Mouse (Mus musculus) lung, postnatal 36 days (tissue): ENCODE data around the gene Golph3l.
"Not testable (repeated sequence)": the region's sequence is repeated elsewhere in the genome, so short reads cannot be mapped to it uniquely, and the experiment has no call there.

ENCODE experiments used
- DNase-seq: peaks from one replicate; pipeline ENCODE4 v3.0.0; 2022; ENCODE audit warnings: mixed read lengths

The Golph3l gene

GRCm38 (mm10) chr3:95588604-95589086 lies at the start of gene Golph3l:
Gene Golph3l (plus strand): TSS chr3:95588934.
- peak; percentile 99 for DNase-seq

GRCm38 (mm10) chr3:95538936-95539335 lies 49.8 kb upstream of the Golph3l start:
- DNase-seq: no peak

GRCm38 (mm10) chr3:95539837-95540236 lies 48.9 kb upstream of the Golph3l start:
- DNase-seq: no peak

GRCm38 (mm10) chr3:95541186-95541585 lies 47.5 kb upstream of the Golph3l start:
- DNase-seq: not testable (repeated sequence)

GRCm38 (mm10) chr3:95542171-95542570 lies 46.6 kb upstream of the Golph3l start:
- no peak for DNase-seq

- no peak for DNase-seq
Measured at GRCm38 (mm10) chr3:95542981-95543380, 45.8 kb upstream of the Golph3l start.

GRCm38 (mm10) chr3:95550176-95550575 lies 38.6 kb upstream of the Golph3l start:
- no peak for DNase-seq

GRCm38 (mm10) chr3:95553986-95554385 lies 34.7 kb upstream of the Golph3l start:
- DNase-seq: no peak

- DNase-seq: no peak
Measured at GRCm38 (mm10) chr3:95559437-95559836, 29.3 kb upstream of the Golph3l start, which contains the start of gene Hormad1. Gene Hormad1 (plus strand): TSS chr3:95559677.

GRCm38 (mm10) chr3:95560738-95561137 lies 28.0 kb upstream of the Golph3l start:
- no peak for DNase-seq

- peak; percentile 57 for DNase-seq
Measured at GRCm38 (mm10) chr3:95561826-95562225, 26.9 kb upstream of the Golph3l start.

- DNase-seq: no peak
Measured at GRCm38 (mm10) chr3:95569585-95569984, 19.1 kb upstream of the Golph3l start.

GRCm38 (mm10) chr3:95587754-95588603 lies 755 bp upstream of the Golph3l start:
- DNase-seq: no peak

- no peak for DNase-seq
Measured at GRCm38 (mm10) chr3:95598734-95599133, 10.0 kb downstream of the Golph3l start.

- DNase-seq: no peak
Measured at GRCm38 (mm10) chr3:95601287-95601686, 12.6 kb downstream of the Golph3l start.

GRCm38 (mm10) chr3:95606096-95606495 lies 17.4 kb downstream of the Golph3l start:
- DNase-seq: peak; percentile 59

GRCm38 (mm10) chr3:95609195-95609594 lies 20.5 kb downstream of the Golph3l start:
- DNase-seq: no peak

GRCm38 (mm10) chr3:95613996-95614395 lies 25.3 kb downstream of the Golph3l start:
- DNase-seq: no peak

GRCm38 (mm10) chr3:95618511-95618910 lies 29.8 kb downstream of the Golph3l start:
- no peak for DNase-seq

GRCm38 (mm10) chr3:95621241-95621640 lies 32.5 kb downstream of the Golph3l start:
- DNase-seq: no peak

- not testable (repeated sequence) for DNase-seq
Measured at GRCm38 (mm10) chr3:95622421-95622820, 33.7 kb downstream of the Golph3l start.

- DNase-seq: no peak
Measured at GRCm38 (mm10) chr3:95623551-95623950, 34.8 kb downstream of the Golph3l start.

- DNase-seq: not testable (repeated sequence)
Measured at GRCm38 (mm10) chr3:95623991-95624515, 35.3 kb downstream of the Golph3l start.
